Mouse (Mus musculus): ENCODE data around the gene Gpr137c.

The Gpr137c gene

DNA sequence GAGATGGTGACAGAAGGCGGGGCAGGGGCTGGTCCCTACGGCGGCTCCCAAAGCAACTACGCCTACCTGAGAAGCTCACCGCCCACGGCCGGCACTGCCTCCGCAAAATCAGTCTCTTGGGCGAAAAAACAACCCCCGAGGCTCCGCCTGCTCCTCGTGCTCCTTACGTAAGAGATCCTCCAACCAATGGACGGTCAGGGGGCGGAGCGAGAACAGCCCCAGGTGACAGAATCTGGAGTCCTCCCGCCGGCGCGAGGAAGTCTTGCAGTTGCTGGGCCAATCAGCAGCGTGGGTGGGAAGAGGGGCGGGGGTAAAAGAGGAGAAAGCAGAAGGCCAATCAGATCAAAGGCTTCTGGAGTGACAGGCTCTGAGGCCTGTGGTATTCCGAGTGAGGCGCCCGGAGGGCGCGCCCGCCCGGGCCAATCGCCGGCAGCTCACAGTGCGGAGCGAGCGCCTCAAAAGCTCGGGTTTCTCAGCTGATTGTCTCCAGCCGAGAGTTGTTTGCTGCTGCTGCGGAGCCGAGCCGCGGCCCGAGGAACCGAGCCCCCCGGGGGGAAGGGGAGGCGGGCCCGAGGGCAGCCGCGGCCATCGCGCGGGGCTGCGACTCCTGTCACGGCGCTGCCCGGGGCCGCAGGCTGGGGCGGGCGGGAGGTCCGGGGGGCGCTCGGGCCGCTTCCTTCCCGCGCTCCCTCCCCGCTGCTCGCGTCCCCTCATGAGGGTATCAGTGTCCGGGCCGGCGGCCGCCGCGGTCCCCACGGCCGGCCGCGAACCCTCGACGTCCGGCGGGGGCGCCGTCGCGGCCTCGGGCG, at the start of gene Gpr137c:
TSS of gene Gpr137c (plus strand) at position 437 of the 809 bp plus-strand sequence.
- in situ Hi-C loops (cut with MboI; ENCODE audit: unreplicated experiment in 2 of 2) = loop anchor here (5.0 to 25.0 kb wide), 4 partner anchors 47 to 1593 kb away; partner anchors contain the start of genes Gmfb (in 1 of the 2) and Psmc6 (in 1 of the 2)

DNA sequence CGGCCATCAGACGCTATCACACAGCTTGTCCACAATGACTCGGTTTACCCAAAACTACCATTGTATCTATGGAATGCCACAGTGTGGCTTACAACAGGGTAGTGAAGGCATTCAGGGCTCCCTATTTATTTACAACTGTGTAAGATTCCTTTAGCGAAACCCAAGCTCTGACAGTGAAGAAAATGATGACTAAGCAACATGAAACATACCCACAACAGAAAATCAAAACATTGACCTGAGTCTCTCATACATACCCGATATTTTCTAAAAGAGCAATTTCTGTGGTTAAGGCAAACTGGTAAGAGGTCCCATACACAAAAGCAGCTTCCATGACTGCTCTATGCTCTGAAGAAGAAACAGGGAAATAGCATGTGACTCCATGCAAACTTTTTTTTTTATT, 47.3 kb upstream of the Gpr137c start:
- in situ Hi-C loops (cut with MboI; ENCODE audit: unreplicated experiment in 2 of 2) = loop anchor here (5.0 to 25.0 kb wide), 2 partner anchors 45 to 490 kb away; partner anchors contain the start of genes Ddhd1 (in 1 of the 2) and Gpr137c (in 1 of the 2)

DNA sequence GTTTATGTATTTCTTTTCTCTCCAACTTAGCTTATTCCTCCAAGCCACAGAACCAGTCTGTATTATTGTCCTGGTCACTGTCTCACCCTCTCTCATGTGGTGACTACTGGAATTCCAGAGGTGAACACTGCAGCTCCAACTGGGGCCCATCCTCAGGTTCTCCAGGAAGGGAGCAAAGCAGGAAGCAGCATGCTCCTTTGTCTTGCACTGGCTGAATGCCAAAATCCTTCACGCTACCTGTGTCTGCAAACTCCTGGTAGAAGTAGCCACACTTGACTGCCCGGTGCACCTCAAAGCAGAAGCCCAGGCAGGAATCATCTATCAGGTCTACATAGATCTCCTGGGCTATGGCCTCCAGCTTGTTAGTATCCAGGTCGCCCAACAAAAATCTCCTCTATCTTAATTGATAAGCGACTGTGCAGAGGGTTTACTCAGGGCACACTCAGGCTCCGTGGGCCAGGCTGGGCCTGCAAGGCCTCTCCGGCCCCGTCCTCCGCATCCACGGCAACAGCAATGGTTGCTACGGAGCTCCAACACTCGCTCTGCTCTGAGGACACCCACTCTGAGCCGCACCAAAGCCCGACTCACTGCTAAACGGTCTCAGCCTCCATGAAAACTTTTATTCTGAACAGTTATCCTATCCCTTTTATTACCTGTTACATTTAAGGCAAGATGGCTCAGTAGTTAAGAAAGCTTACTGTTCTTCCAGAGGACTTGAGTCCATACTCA, 44.3 kb upstream of the Gpr137c start:
- in situ Hi-C loops (cut with MboI; ENCODE audit: unreplicated experiment in 2 of 2) = no loop called here

DNA sequence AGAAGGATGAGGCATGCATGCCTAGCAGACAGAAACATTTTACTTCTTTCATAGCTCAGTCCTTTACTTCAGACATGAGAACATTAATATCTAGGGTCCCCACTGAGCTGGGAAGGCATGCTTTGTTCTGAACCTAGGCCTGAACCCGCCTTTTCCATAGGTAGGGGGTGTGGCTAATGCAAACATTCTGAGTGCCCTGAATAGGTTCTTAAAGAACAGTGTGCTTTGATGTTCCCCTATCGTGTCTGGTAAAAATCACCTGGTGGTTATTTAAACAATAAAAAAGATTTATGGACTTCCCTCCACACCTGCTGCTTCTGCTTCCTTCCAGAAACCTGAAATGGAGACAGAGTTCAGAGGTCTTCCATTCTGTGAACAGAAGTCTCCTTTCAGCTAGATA, 40.3 kb upstream of the Gpr137c start:
- in situ Hi-C loops (cut with MboI; ENCODE audit: unreplicated experiment in 2 of 2) = no loop called here

DNA sequence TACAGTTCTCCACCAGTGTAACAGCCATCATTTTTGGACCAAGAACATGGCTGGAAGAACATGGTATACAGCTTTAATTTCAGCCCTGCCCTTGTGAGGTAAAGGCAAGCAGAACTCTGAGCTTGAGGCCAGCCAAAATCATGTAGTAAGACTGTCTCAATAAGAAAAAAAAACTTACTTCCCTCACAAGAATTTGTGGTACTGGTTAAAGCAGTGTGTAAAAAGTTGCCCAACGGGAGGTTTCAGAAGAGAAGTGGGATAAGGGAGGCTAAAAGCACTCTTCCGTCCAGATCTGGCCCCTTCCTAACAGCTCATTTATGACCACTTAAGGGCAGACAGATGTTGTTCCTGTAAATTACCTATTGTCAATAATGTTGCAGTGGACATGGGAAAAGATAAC, 39.9 kb upstream of the Gpr137c start:
- in situ Hi-C loops (cut with MboI; ENCODE audit: unreplicated experiment in 2 of 2) = no loop called here

DNA sequence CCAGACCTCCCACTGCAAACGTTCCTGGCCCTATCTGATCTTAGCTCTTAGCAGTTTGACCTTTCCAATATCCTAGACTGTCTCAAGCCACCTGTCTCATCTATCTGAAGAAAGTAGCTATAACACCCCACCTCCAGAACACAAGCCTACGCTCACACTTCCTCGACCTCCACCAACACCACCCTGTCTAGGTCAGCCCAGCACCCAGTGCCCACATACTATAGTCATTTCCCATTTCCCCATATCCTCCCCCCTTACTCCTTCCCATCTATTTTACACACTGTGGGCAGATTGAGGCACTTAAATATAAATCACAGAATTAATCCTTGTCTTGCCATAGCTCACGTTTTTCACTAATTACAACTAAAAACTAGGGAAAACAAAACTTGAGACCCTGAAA, 37.9 kb upstream of the Gpr137c start:
- in situ Hi-C loops (cut with MboI; ENCODE audit: unreplicated experiment in 2 of 2) = no loop called here

DNA sequence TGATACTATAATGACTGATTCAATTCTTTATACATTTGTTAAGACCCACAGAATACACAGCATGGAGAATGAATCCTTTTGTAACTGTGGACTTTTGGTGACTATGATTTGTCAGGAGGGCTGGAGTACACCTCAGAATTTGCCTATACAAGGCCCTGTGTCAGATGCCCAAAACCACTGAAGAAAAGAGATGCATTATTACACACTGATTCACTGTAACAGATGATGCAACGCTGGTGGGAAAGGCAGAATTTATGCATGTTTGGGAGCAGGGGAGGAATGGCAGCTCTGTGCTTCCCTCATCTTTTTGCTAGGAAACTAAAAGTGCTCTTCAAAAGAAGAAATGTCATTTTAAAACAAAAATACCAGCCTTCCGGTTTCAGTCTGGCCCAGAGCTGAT, 28.5 kb upstream of the Gpr137c start:
- in situ Hi-C loops (cut with MboI; ENCODE audit: unreplicated experiment in 2 of 2) = no loop called here

DNA sequence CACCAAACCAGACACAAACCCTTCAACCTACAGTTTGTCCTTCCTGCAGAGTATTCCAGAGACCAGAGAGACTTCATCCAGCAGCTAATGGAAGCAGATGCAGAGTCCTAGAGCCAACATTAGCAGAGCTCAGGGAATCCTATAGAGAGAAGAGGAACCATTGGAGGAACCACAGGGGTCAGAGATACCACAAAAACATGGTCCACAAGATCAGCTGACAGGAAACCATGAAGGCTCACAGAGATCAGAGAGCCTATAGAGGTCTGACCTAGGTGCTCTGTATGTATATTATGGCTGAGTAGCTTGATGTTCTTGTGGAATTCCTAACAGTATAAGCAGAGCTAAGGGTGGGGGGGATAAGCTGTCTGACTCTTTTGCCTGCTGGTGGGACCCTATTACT, 18.9 kb upstream of the Gpr137c start:
- in situ Hi-C loops (cut with MboI; ENCODE audit: unreplicated experiment in 2 of 2) = loop anchor here in 1 of 2 experiments (25.0 kb wide), 1 partner anchor 1612 kb away; the partner anchor contains the start of gene Gmfb

DNA sequence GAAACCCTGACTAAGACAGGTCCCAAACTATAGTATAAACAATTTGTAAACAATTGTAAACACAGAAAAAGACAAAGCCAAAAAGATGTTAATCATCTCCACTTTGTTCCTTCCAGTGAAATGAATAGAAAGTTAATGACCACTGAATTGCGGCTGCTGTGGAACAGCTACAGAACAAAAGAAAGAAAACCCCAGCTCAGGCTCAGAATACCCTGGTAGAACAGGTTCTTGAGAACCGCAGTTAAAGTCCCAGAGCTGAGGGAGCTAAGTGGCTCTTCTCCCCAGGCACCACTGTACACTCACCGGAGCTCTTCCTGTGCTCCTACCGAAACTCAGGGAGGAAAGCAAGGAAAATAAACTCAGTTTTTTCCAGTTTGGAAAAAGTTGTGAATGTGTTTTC, 8.8 kb upstream of the Gpr137c start:
- in situ Hi-C loops (cut with MboI; ENCODE audit: unreplicated experiment in 2 of 2) = loop anchor here (10.0 to 25.0 kb wide), 3 partner anchors 46 to 1602 kb away; partner anchors contain the start of genes Gmfb (in 1 of the 2) and Psmc6 (in 1 of the 2)

DNA sequence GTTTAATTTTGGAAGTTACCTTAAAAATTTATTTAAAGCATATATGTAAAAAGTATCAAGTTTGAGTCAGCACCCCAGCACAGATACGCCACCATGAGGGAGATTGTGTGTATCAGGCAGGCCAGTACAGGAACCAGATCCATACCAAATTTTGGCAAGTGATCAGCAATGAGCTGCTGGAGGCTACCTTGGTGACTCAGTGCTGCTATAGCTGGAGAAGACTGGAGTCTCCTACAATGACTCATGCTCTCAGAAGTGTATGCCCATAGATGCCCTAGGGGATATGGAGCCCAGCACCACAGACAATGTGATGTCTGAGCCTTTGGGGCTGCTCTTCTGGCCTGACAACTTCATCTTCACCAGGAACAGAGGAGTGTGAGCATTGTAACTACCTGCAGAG, 8.1 kb upstream of the Gpr137c start:
- in situ Hi-C loops (cut with MboI; ENCODE audit: unreplicated experiment in 2 of 2) = loop anchor here (10.0 to 25.0 kb wide), 3 partner anchors 47 to 1601 kb away; partner anchors contain the start of genes Gmfb (in 1 of the 2) and Psmc6 (in 1 of the 2)

DNA sequence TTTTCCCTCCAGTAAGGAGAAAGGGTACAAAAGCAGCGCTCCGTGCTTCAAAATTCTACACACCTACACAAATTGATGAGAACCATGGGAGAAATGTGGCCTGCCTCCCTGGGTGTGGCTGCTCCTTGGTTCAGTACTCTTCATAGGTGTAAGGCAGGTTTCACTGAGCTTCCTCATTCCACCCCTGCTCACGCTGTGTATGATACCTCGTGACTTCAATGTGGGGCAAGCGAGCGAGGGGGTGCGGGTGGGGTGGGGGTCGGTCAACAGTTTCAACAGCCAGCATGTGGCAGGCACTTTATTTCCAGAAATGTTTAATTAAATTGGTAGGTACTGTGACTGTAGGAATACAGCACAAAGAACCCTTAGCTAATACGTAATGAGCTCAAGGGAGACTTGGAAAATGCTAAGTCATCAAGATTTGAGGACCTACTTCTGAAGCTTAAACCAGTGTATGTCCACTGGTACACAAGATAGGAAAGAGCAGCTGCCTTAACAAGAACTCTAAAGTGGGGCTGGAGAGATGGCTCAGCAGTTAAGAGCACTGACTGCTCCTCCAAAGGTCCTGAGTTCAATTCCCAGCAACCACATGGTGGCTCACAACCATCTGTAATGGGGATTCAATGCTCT, 2.7 kb upstream of the Gpr137c start:
- in situ Hi-C loops (cut with MboI; ENCODE audit: unreplicated experiment in 2 of 2) = loop anchor here (5.0 to 25.0 kb wide), 4 partner anchors 45 to 1595 kb away; partner anchors contain the start of genes Gmfb (in 1 of the 2) and Psmc6 (in 1 of the 2)

DNA sequence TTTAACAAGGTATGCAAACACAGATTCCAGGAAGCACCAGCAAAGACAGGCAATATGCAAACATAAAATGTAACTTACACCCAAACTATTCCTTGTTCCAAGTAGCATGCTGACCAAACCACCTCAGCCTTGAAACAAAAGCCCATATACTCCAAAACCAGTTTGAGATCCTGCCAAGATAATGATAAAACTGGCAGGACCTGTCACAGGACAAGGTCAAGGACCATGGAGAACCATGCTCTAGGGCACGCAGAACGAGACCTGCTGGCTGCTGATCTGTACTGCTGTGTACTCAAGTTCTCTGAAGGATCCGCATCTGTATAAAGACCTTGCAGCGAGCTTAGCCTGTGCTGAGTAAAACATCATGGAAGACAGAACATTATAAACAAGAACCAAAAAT, 1.8 kb upstream of the Gpr137c start:
- in situ Hi-C loops (cut with MboI; ENCODE audit: unreplicated experiment in 2 of 2) = loop anchor here (5.0 to 25.0 kb wide), 4 partner anchors 45 to 1595 kb away; partner anchors contain the start of genes Gmfb (in 1 of the 2) and Psmc6 (in 1 of the 2)

DNA sequence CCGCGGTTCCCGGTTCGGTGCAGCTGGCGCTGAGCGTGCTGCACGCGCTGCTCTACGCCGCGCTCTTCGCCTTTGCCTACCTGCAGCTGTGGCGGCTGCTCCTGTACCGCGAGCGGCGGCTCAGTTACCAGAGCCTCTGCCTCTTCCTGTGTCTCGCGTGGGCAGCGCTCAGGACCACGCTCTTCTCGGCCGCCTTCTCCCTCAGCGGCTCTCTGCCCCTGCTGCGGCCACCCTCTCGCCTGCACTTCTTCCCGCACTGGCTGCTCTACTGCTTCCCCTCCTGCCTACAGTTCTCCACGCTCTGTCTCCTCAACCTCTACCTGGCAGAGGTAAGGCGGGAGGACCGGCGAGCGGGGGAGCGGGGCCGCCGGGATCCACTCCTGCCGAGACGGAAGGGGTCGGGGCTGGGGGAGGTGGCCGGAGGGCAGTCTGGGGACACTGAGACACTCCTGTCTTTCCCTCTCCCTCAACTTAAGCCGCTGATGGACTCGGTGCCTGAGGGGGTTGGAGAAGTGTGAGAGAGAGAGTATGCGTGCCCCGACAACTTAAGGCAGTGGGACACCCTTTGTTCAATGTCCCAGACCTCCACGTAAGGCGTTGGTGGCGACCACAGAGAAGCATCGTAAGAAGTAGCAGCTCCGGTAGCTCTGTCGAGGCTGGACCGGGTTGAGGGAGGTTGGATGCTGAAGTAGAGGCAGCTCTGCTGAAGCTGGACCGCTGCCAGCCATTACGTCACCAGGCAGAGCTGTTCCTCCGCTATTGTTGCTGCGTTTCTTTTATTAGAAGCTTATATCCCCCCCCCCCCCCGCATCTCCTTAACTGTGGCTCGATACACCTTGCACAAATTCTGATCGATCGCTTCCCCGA, 806 bp downstream of the Gpr137c start, which contains the start of gene Txndc16:
TSS of gene Txndc16 (minus strand) at position 239 of the 867 bp plus-strand sequence.
- in situ Hi-C loops (cut with MboI; ENCODE audit: unreplicated experiment in 2 of 2) = loop anchor here in 1 of 2 experiments (25.0 kb wide), 1 partner anchor 1592 kb away; the partner anchor contains the start of gene Gmfb

DNA sequence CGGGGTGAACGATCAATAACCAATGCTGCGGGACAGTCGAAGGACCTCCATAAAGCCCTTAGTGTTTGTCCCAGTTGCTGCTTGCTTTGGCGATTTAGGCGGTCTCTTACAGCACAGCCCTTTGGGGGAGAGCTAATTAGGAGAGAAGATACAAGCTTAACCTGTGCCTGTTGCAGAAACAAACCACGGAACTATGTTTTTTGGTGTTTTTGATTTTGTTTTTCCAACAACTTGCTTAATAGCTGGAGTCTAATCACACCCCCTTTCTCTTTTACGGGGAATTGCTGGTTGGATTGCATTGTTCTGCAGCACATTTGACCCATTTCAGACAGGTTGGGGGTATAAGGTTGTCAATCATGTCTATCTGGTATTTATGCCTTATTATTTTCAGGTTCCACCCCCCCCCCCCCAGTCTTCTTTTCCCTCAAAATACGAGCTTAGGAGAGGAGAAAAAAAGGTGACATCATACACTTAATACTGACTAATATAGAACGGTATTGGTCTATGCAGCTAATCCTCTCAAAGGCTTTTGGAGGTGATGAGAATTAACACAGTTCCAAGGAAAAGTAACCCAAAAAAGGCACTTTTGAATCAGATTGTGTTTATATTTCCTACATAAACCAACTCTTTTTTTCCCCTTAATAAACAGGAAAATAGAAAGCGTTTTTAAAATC, 1.6 kb downstream of the Gpr137c start:
- in situ Hi-C loops (cut with MboI; ENCODE audit: unreplicated experiment in 2 of 2) = loop anchor here in 1 of 2 experiments (25.0 kb wide), 1 partner anchor 1591 kb away; the partner anchor contains the start of gene Gmfb

DNA sequence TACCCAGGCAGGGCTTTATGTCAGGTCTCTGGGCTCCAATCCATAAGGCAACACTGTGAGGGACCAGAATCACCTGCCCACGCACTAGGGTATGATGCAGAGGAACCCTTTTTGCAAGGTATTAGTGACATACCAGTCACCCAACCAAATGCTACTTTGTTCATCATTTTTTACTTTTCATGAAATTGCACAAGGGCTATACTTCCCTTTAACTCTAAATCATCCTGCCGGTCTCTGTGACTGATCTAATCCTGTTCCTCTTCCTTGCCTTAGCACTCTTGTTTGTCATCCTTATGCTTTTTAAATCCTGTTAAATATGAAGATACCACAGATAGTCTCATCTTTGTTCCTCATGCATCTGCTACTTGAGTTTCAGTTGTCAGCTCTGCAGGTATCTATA, 19.5 kb downstream of the Gpr137c start:
- in situ Hi-C loops (cut with MboI; ENCODE audit: unreplicated experiment in 2 of 2) = no loop called here

DNA sequence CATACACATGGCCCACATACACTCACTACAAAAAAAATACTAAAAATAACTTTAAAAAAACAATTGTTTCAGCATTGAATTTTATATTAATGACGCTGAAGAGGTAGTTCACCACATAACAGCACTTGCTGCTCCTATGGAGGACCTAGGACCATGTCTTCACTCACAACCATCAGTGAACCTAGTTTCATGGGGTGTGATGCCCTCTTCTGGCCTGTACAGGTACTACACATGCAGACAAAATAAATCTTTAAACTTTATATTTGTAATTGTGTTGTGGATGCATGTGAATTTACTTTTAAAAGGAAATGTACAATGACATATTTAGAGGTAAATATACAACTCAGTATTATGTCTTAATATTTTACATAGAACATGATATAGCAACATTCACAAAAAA, 22.1 kb downstream of the Gpr137c start:
- in situ Hi-C loops (cut with MboI; ENCODE audit: unreplicated experiment in 2 of 2) = loop anchor here (5.0 to 10.0 kb wide), 2 partner anchors 87 to 264 kb away; no protein-coding TSS in a partner anchor

DNA sequence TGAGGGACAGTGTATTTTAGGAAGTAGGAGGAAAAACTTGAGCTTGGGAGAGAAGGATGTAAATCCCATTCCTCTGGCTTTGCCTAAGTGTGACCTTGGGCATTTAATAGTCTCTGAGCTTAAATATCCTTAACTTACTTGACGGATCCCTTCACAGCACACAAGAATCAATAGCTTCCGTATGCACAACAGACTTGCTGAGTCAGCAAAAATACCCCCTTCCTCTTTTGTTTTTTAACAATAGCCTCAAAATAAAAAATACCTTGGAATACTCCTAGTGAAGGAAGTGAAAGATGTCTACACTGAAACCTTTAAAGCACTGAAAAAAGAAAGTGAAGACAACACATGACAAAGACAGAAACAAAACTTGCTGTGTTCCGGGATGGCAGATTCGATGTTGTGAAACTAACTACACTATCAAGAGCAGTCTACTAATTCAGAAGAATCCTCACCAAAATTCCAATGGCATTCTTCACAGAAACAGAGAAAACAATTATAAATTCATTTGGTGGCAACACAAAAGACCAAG, 32.1 kb downstream of the Gpr137c start:
- in situ Hi-C loops (cut with MboI; ENCODE audit: unreplicated experiment in 2 of 2) = loop anchor here in 1 of 2 experiments (25.0 kb wide), 1 partner anchor 536 kb away; no protein-coding TSS in a partner anchor
